Comparison of ENCODE assay signal across 8 mouse cellular contexts in genomic region chr12:86806031-86806922, GRCm38 (mm10).
DNase-seq lines count a peak whose midpoint lies in the region; ATAC-seq and TF ChIP-seq lines count a peak whose summit lies in the region.

No protein-coding gene starts in this region.

- H3K27ac ChIP-seq in intestine, embryonic 14.5 days (ENCODE audit: low read depth), result peak overlapping the region; percentile 75
- H3K27ac ChIP-seq in intestine, postnatal 0 days (ENCODE audit: low read depth, low read length), result no peak overlapping the region
- peak overlapping the region; percentile 98 for H3K27ac ChIP-seq in forebrain, embryonic 14.5 days (ENCODE audit: low read depth, low read length)
- no peak overlapping the region for H3K27ac ChIP-seq in stomach, postnatal 0 days (replicated peaks)

- no peaks in the 10 kb centered on the region for H3K9me3 ChIP-seq in intestine, embryonic 14.5 days (ENCODE audit: control insufficient read depth, low read length)
- H3K9me3 ChIP-seq in intestine, postnatal 0 days (ENCODE audit: control insufficient read depth), result no peaks in the 10 kb centered on the region
- H3K9me3 ChIP-seq in forebrain, embryonic 14.5 days (replicated peaks; ENCODE audit: control insufficient read depth, low read length), result no peaks in the 10 kb centered on the region
- no peaks in the 10 kb centered on the region for H3K9me3 ChIP-seq in stomach, postnatal 0 days (ENCODE audit: control insufficient read depth, low read length)

- H3K4me2 ChIP-seq in intestine, embryonic 14.5 days (ENCODE audit: low read length), result 0 out of 2 replicates have a peak overlapping the region, but pooled peaks have one; percentile 15
- no peak overlapping the region for H3K4me2 ChIP-seq in intestine, postnatal 0 days (replicated peaks; ENCODE audit: low read depth)
- H3K4me2 ChIP-seq in forebrain, embryonic 14.5 days (ENCODE audit: low read length), result peak overlapping the region; percentile 50
- no peak overlapping the region for H3K4me2 ChIP-seq in stomach, postnatal 0 days (replicated peaks; ENCODE audit: low read depth)

- peaks cover 65% of the 10 kb centered on the region for H3K4me1 ChIP-seq in intestine, embryonic 14.5 days (replicated peaks; ENCODE audit: control insufficient read depth, insufficient read depth, low read length)
- 0 out of 2 replicates have a peak, but pooled peaks cover 8% of the 10 kb centered on the region for H3K4me1 ChIP-seq in intestine, postnatal 0 days (replicated peaks; ENCODE audit: control insufficient read depth, insufficient read depth, low read length)
- peaks cover 78% of the 10 kb centered on the region for H3K4me1 ChIP-seq in forebrain, embryonic 14.5 days (ENCODE audit: control insufficient read depth, insufficient read depth, low read length)
- peaks cover 20% of the 10 kb centered on the region for H3K4me1 ChIP-seq in stomach, postnatal 0 days (replicated peaks; ENCODE audit: control insufficient read depth, insufficient read depth)

- WGBS in intestine, embryonic 14.5 days, result 10% methylated on average over 14 of the region's 20 CpGs
- 17% methylated on average over 20 of the region's 20 CpGs for WGBS in intestine, postnatal 0 days
- 2% methylated on average over 19 of the region's 20 CpGs for WGBS in forebrain, embryonic 14.5 days
- 18% methylated on average over 19 of the region's 20 CpGs for WGBS in stomach, postnatal 0 days

- no peaks in the 10 kb centered on the region for H3K36me3 ChIP-seq in intestine, embryonic 14.5 days (ENCODE audit: control insufficient read depth, insufficient read depth, low read length)
- no peaks in the 10 kb centered on the region for H3K36me3 ChIP-seq in intestine, postnatal 0 days (ENCODE audit: control insufficient read depth, insufficient read depth)
- no peaks in the 10 kb centered on the region for H3K36me3 ChIP-seq in forebrain, embryonic 14.5 days (ENCODE audit: control insufficient read depth, insufficient read depth, low read length)
- H3K36me3 ChIP-seq in stomach, postnatal 0 days (ENCODE audit: control insufficient read depth, insufficient read depth, low read length), result no peaks in the 10 kb centered on the region

- H3K4me3 ChIP-seq in intestine, embryonic 14.5 days (ENCODE audit: low read depth, low read length), result no peak overlapping the region
- no peak overlapping the region for H3K4me3 ChIP-seq in intestine, postnatal 0 days (ENCODE audit: low read depth, low read length)
- H3K4me3 ChIP-seq in forebrain, embryonic 14.5 days (ENCODE audit: low read depth, low read length), result no peak overlapping the region
- H3K4me3 ChIP-seq in stomach, postnatal 0 days (ENCODE audit: low read depth, low read length), result no peak overlapping the region

- no peak overlapping the region for H3K9ac ChIP-seq in intestine, embryonic 14.5 days (ENCODE audit: low read length)
- H3K9ac ChIP-seq in intestine, postnatal 0 days (ENCODE audit: low read depth, low read length), result no peak overlapping the region
- H3K9ac ChIP-seq in forebrain, embryonic 14.5 days (ENCODE audit: low read length), result peak overlapping the region; percentile 54
- H3K9ac ChIP-seq in stomach, postnatal 0 days (ENCODE audit: low read length), result no peak overlapping the region

- H3K27me3 ChIP-seq in intestine, embryonic 14.5 days (replicated peaks; ENCODE audit: control insufficient read depth, insufficient read depth, low read length), result no peaks in the 10 kb centered on the region
- H3K27me3 ChIP-seq in intestine, postnatal 0 days (replicated peaks; ENCODE audit: control insufficient read depth, insufficient read depth, low read length), result peaks cover 3% of the 10 kb centered on the region; the same call in 1 of the 2 replicates
- H3K27me3 ChIP-seq in forebrain, embryonic 14.5 days (replicated peaks; ENCODE audit: control insufficient read depth, insufficient read depth, low read length), result no peaks in the 10 kb centered on the region
- no peaks in the 10 kb centered on the region for H3K27me3 ChIP-seq in stomach, postnatal 0 days (ENCODE audit: control insufficient read depth, insufficient read depth, low read length)

- TF ChIP-seq EP300 in stomach, postnatal 0 days (optimal IDR thresholded peaks at IDR 0.05), result no peak

- no peak for ATAC-seq in intestine, embryonic 14.5 days (replicated peaks; ENCODE audit: low FRiP score, low TSS enrichment, low read depth)
- ATAC-seq in intestine, postnatal 0 days, result no peak
- ATAC-seq in forebrain, embryonic 14.5 days, result peak; percentile 4
- ATAC-seq in stomach, postnatal 0 days (ENCODE audit: low FRiP score, low TSS enrichment), result no peak

- TF ChIP-seq CTCF in intestine, postnatal 0 days (IDR thresholded peaks at IDR 0.05; ENCODE audit: low read depth), result no peak
- no peak for TF ChIP-seq CTCF in stomach, postnatal 0 days (IDR thresholded peaks at IDR 0.05; ENCODE audit: low read depth)

- DNase-seq in intestine, embryonic 14.5 days (ENCODE audit: low spot score), result no peak
- DNase-seq in brain, adult 2 months (ENCODE audit: low read depth, low spot score), result peak; percentile 97
- peak; percentile 94 for DNase-seq in forebrain, embryonic 14.5 days (ENCODE audit: low spot score)
- DNase-seq in kidney, postnatal 25 days, result peak; percentile 90 to 93
- DNase-seq in mesoderm, embryonic 11.5 days (ENCODE audit: low read depth, low spot score), result peak; percentile 84
- peak; percentile 55 for DNase-seq in stomach, postnatal 0 days (ENCODE audit: low spot score)
- no peak for DNase-seq in gastrocnemius, postnatal 4 days (ENCODE audit: low spot score in 2 of 2)

Comparison
In these comparisons a context has a peak if more than half of its experiments do, and no peak if none do; other contexts are left out.
1. H3K27ac ChIP-seq: peak in intestine, embryonic 14.5 days (single experiment) and forebrain, embryonic 14.5 days (single experiment); none in intestine, postnatal 0 days (single experiment) and stomach, postnatal 0 days (single experiment).
2. H3K4me2 ChIP-seq: peak in intestine, embryonic 14.5 days (single experiment) and forebrain, embryonic 14.5 days (single experiment); none in intestine, postnatal 0 days (single experiment) and stomach, postnatal 0 days (single experiment).
3. DNase-seq: peak in brain, adult 2 months (single experiment), forebrain, embryonic 14.5 days (single experiment), kidney, postnatal 25 days (2 of 2), mesoderm, embryonic 11.5 days (single experiment) and stomach, postnatal 0 days (single experiment); none in intestine, embryonic 14.5 days (single experiment) and gastrocnemius, postnatal 4 days (0 of 2).